Mouse (Mus musculus) naive thymus-derived CD4-positive, alpha-beta T cell, adult 2 months (primary cell): Measurements from ENCODE around the gene Rpl5.
"Not testable (repeated sequence)": the region's sequence is repeated elsewhere in the genome, so short reads cannot be mapped to it uniquely, and the experiment has no call there.

ENCODE experiments used
- DNase-seq: peaks from one replicate; pipeline ENCODE4 v3.0.0-alpha.2; 2011; ENCODE audit warnings: low read depth

The Rpl5 gene

GRCm38 (mm10) chr5:107901014-107901615, 813 bp downstream of the Rpl5 start:
- peak; percentile 78 for DNase-seq

- DNase-seq: no peak
Observed at GRCm38 (mm10) chr5:107904325-107904724, 4.0 kb downstream of the Rpl5 start.

- DNase-seq: no peak
Observed at GRCm38 (mm10) chr5:107908514-107909110, 8.3 kb downstream of the Rpl5 start.

GRCm38 (mm10) chr5:107909668-107910067, 9.4 kb downstream of the Rpl5 start:
- DNase-seq: no peak

- DNase-seq: no peak
Observed at GRCm38 (mm10) chr5:107910084-107910616, 9.8 kb downstream of the Rpl5 start.

- no peak for DNase-seq
Observed at GRCm38 (mm10) chr5:107911012-107911411, 10.7 kb downstream of the Rpl5 start.

- DNase-seq: no peak
Observed at GRCm38 (mm10) chr5:107915280-107915679, 15.0 kb downstream of the Rpl5 start.

- peak; percentile 92 for DNase-seq
Observed at GRCm38 (mm10) chr5:107921400-107922252, 21.3 kb downstream of the Rpl5 start.

- DNase-seq: no peak
Observed at GRCm38 (mm10) chr5:107922836-107923235, 22.5 kb downstream of the Rpl5 start.

- no peak for DNase-seq
Observed at GRCm38 (mm10) chr5:107924564-107924963, 24.3 kb downstream of the Rpl5 start.

- DNase-seq: peak; percentile 87
Observed at GRCm38 (mm10) chr5:107926550-107927249, 26.4 kb downstream of the Rpl5 start.

GRCm38 (mm10) chr5:107932556-107932955, 32.3 kb downstream of the Rpl5 start:
- DNase-seq: peak; percentile 77

- DNase-seq: no peak
Observed at GRCm38 (mm10) chr5:107933202-107933974, 33.1 kb downstream of the Rpl5 start.

GRCm38 (mm10) chr5:107934770-107935543, 34.7 kb downstream of the Rpl5 start:
- no peak for DNase-seq

GRCm38 (mm10) chr5:107936625-107937389, 36.5 kb downstream of the Rpl5 start:
- DNase-seq: no peak

GRCm38 (mm10) chr5:107938483-107938882, 38.2 kb downstream of the Rpl5 start:
- not testable (repeated sequence) for DNase-seq

GRCm38 (mm10) chr5:107938886-107939285, 38.6 kb downstream of the Rpl5 start:
- no peak for DNase-seq

- DNase-seq: no peak
Observed at GRCm38 (mm10) chr5:107939701-107940100, 39.4 kb downstream of the Rpl5 start.

GRCm38 (mm10) chr5:107941222-107941621, 40.9 kb downstream of the Rpl5 start:
- DNase-seq: peak; percentile 62

- DNase-seq: no peak
Observed at GRCm38 (mm10) chr5:107942941-107943340, 42.6 kb downstream of the Rpl5 start.
